Mouse (Mus musculus): ENCODE data around the gene Plekho2. TPM values are rescaled to one million over a fixed set of nuclear protein-coding genes. Genes with fewer than 3 reads are reported as not detected.

Plekho2 gene
- total and polyA plus RNA-seq, 3 experiments: 9.9 to 16.5 (median 11.1) TPM

DNA sequence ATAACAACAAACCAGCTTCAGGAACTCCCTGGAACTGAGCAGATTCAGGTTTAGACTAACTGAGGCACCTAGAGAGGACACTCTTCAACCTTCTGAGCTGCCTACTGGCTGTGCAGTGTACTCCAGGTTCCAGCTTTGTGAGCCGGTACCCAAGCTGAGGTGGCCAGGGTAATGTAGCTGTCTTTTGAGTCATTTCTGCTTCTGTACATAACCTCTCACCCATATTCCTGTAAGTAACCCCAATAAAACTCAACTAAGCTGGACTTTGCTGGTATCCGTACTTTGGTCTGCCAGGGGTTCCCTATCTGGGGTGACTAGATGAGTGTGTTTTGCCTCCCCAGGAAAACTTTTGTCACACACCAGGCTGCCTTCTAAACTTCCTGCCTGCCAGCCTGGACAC lies 15.1 kb downstream of the Plekho2 start:
- H3K27me3 ChIP-seq (ENCODE audit: control insufficient read depth, insufficient read depth, low read length): no peaks in the 10 kb centered on the region
- H3K4me3 ChIP-seq: no peak overlapping the region
- H3K27ac ChIP-seq: no peak overlapping the region
- peaks cover 20% of the 10 kb centered on the region for H3K4me1 ChIP-seq (ENCODE audit: control insufficient read depth, insufficient read depth, low read length)
- no peak for TF ChIP-seq CTCF (IDR thresholded peaks at IDR 0.05)
- peaks cover 3% of the 10 kb centered on the region for H3K36me3 ChIP-seq (ENCODE audit: control insufficient read depth, insufficient read depth, low read length)
- H3K9ac ChIP-seq (ENCODE audit: low read depth, low read length): no peak overlapping the region
- H3K79me2 ChIP-seq (replicated peaks; ENCODE audit: control insufficient read depth, insufficient read depth, low read length): no peaks in the 10 kb centered on the region
- whole genome bisulfite sequencing: 90% methylated on average over 2 of the region's 2 CpGs
- intact Hi-C loops (cut with DNase I): no loop called here
- no peak for DNase-seq

DNA sequence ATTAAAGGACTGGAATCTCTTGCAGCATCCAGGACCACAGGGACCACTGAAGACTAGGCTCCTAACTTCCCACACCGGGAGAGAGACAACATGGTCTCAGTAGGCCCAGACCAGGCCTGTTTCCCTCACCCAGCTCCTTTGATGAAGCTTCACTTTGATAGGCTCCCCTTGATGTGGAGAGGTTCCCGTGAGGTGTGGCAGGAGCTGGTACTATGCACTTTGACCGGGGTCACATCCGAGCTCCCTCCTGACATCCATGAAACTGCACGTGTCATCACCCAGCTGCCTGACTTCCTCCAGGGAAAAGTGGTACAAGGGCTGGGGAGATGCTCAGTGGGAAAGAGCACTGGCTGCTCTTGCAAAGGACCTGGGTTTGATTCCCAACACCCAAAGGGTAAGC lies 16.8 kb downstream of the Plekho2 start:
- Histone ChIP-seq H3K4me1 (ENCODE audit: control insufficient read depth, insufficient read depth, low read length) (peaks cover 19% of the 10 kb centered on the region), H3K27ac (peak overlapping the region; percentile 71), H3K4me3 (no peak overlapping the region), H3K27me3 (ENCODE audit: control insufficient read depth, insufficient read depth, low read length) (no peaks in the 10 kb centered on the region), H3K9ac (ENCODE audit: low read depth, low read length) (no peak overlapping the region), H3K79me2 (replicated peaks; ENCODE audit: control insufficient read depth, insufficient read depth, low read length) (no peaks in the 10 kb centered on the region), H3K36me3 (ENCODE audit: control insufficient read depth, insufficient read depth, low read length) (peaks cover 3% of the 10 kb centered on the region)
- 84% methylated on average over 5 of the region's 5 CpGs for WGBS
- TF ChIP-seq EP300 (IDR thresholded peaks at IDR 0.05; ENCODE audit: insufficient read depth, low read depth, low read length) (no peak), POLR2A (IDR thresholded peaks at IDR 0.05; ENCODE audit: insufficient read depth, low read depth, low read length) (no peak), CTCF (IDR thresholded peaks at IDR 0.05) (no peak)
- DNase-seq: no peak
- intact Hi-C loops (cut with DNase I): no loop called here

GRCm38 (mm10) chr9:65562081-65562506 lies 17.7 kb downstream of the Plekho2 start:
- no peak overlapping the region for H3K9ac ChIP-seq (ENCODE audit: low read depth, low read length)
- H3K79me2 ChIP-seq (replicated peaks; ENCODE audit: control insufficient read depth, insufficient read depth, low read length): no peaks in the 10 kb centered on the region
- intact Hi-C loops (cut with DNase I): no loop called here
- peak overlapping the region; percentile 71 for H3K27ac ChIP-seq
- no peaks in the 10 kb centered on the region for H3K27me3 ChIP-seq (ENCODE audit: control insufficient read depth, insufficient read depth, low read length)
- DNase-seq: peak; percentile 74 to 84
- no peak overlapping the region for H3K4me3 ChIP-seq
- H3K4me1 ChIP-seq (ENCODE audit: control insufficient read depth, insufficient read depth, low read length): peaks cover 19% of the 10 kb centered on the region
- TF ChIP-seq POLR2A (IDR thresholded peaks at IDR 0.05; ENCODE audit: insufficient read depth, low read depth, low read length): no peak
- TF ChIP-seq EP300 (IDR thresholded peaks at IDR 0.05; ENCODE audit: insufficient read depth, low read depth, low read length): 0 out of 2 replicates have a peak, but pooled peaks have one; percentile 38
- peaks cover 3% of the 10 kb centered on the region for H3K36me3 ChIP-seq (ENCODE audit: control insufficient read depth, insufficient read depth, low read length)
- WGBS: 35% methylated on average over 4 of the region's 4 CpGs

DNA sequence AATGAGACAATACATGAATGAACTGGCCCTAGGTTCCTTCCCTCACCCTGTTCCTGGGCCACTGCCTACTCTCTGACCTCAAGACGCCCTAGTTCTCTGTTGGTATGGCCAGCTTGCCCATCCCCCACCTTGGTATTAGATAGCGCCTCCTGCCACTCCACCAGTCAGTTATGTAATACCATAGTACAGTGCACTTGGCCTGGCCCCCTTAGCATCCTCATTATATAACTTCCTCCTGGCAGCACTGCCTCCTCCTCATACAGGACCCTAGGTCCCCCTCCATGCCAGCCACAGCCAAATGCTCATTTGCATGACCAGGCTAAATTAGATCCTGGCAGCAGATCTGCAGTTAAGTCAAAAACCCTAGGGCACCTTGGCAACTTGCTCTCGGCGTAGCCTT lies 18.8 kb downstream of the Plekho2 start:
- Histone ChIP-seq H3K4me3 (no peak overlapping the region), H3K27me3 (ENCODE audit: control insufficient read depth, insufficient read depth, low read length) (no peaks in the 10 kb centered on the region), H3K36me3 (ENCODE audit: control insufficient read depth, insufficient read depth, low read length) (peaks cover 3% of the 10 kb centered on the region), H3K9ac (ENCODE audit: low read depth, low read length) (no peak overlapping the region), H3K79me2 (replicated peaks; ENCODE audit: control insufficient read depth, insufficient read depth, low read length) (no peaks in the 10 kb centered on the region), H3K27ac (peak overlapping the region; percentile 71), H3K4me1 (ENCODE audit: control insufficient read depth, insufficient read depth, low read length) (peaks cover 19% of the 10 kb centered on the region)
- TF ChIP-seq CTCF (IDR thresholded peaks at IDR 0.05): no peak
- peak; percentile 87; the same call in 1 of the 2 replicates for TF ChIP-seq EP300 (IDR thresholded peaks at IDR 0.05; ENCODE audit: insufficient read depth, low read depth, low read length)
- TF ChIP-seq POLR2A (IDR thresholded peaks at IDR 0.05; ENCODE audit: insufficient read depth, low read depth, low read length): no peak
- 62% methylated on average over 4 of the region's 4 CpGs for WGBS
- peak in 1 of 2 experiments; percentile 73 for DNase-seq
- intact Hi-C loops (cut with DNase I): no loop called here

DNA sequence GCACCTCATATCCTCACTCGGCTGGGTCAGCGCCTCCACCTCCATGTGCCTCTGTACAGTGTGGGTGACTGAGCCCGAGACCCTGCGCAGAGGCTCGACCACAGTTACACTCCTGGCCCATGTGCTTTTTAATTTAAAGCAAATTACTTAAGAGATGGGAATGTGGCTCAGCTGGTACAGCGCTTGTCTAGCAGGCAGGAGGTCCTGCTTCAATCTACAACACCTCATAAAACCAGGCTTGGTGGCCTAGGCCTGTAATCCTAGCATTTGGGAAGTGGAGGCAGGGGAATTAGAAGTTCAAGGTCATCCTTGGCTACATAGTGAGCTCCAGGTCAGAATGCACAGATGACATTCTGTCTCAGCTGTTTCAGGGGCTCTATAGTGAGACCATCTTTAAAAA lies 21.0 kb downstream of the Plekho2 start:
- TF ChIP-seq POLR2A (IDR thresholded peaks at IDR 0.05; ENCODE audit: insufficient read depth, low read depth, low read length) (no peak), CTCF (IDR thresholded peaks at IDR 0.05) (no peak), EP300 (IDR thresholded peaks at IDR 0.05; ENCODE audit: insufficient read depth, low read depth, low read length) (no peak)
- Histone ChIP-seq H3K79me2 (replicated peaks; ENCODE audit: control insufficient read depth, insufficient read depth, low read length) (no peaks in the 10 kb centered on the region), H3K36me3 (ENCODE audit: control insufficient read depth, insufficient read depth, low read length) (peaks cover 3% of the 10 kb centered on the region; the same call in 1 of the 2 replicates), H3K27me3 (ENCODE audit: control insufficient read depth, insufficient read depth, low read length) (no peaks in the 10 kb centered on the region), H3K9ac (ENCODE audit: low read depth, low read length) (no peak overlapping the region), H3K27ac (no peak overlapping the region), H3K4me3 (no peak overlapping the region), H3K4me1 (ENCODE audit: control insufficient read depth, insufficient read depth, low read length) (peaks cover 16% of the 10 kb centered on the region)
- intact Hi-C loops (cut with DNase I): no loop called here
- no peak for DNase-seq
- WGBS: 96% methylated on average over 6 of the region's 6 CpGs

DNA sequence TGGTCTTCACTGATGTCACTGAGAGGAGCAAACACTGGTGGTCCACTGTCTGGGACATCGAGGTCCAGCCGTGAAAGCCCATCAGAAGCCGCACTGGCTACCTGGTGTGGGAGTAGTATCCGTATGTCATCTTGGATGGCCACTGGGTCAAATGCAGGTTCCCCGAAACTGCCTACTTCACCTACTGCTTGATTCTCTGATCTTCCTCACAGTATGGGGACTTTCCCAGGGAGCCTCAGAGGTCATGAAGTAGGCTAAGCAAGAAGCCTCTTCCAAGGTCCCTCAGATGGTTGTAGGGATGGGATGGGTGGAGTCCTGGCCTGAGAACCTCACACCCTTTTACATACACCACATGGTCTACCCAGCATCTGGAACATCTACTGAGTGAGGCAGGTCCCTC lies 22.9 kb downstream of the Plekho2 start:
- Histone ChIP-seq H3K36me3 (ENCODE audit: control insufficient read depth, insufficient read depth, low read length) (peaks cover 3% of the 10 kb centered on the region; the same call in 1 of the 2 replicates), H3K4me1 (ENCODE audit: control insufficient read depth, insufficient read depth, low read length) (peaks cover 16% of the 10 kb centered on the region)
- TF ChIP-seq EP300 (IDR thresholded peaks at IDR 0.05; ENCODE audit: insufficient read depth, low read depth, low read length) (no peak), POLR2A (IDR thresholded peaks at IDR 0.05; ENCODE audit: insufficient read depth, low read depth, low read length) (no peak), CTCF (IDR thresholded peaks at IDR 0.05) (no peak)

More for the DNA sequence above, 22.9 kb downstream of the Plekho2 start:
- DNase-seq: no peak
- 93% methylated on average over 5 of the region's 5 CpGs for WGBS
- no peak overlapping the region for H3K27ac ChIP-seq
- H3K79me2 ChIP-seq (replicated peaks; ENCODE audit: control insufficient read depth, insufficient read depth, low read length): no peaks in the 10 kb centered on the region
- H3K27me3 ChIP-seq (ENCODE audit: control insufficient read depth, insufficient read depth, low read length): no peaks in the 10 kb centered on the region
- no peak overlapping the region for H3K9ac ChIP-seq (ENCODE audit: low read depth, low read length)
- H3K4me3 ChIP-seq: no peak overlapping the region
- intact Hi-C loops (cut with DNase I): no loop called here

Data from heart, adult 2 months (tissue).